Mouse (Mus musculus) embryo, embryonic 11 days (tissue): ENCODE measurements at regions not wholly inside any gene's neighbourhood (a gene's known extent, or its start where the extent isn't known, plus 50 kb on each side); places are given as distances from the start of the nearest gene placed in this dataset.

Experiments
- DNase-seq: peaks from one replicate; pipeline ENCODE4 v3.0.0-alpha.2; 2015

GRCm38 (mm10) chr6:10970587-10971138 lies 936.6 kb downstream of the Ndufa4 start:
- peak; percentile 63 for DNase-seq

- DNase-seq: peak; percentile 62
These were observed 937.3 kb downstream of the Ndufa4 start for GRCm38 (mm10) chr6:10969841-10970536.

DNA sequence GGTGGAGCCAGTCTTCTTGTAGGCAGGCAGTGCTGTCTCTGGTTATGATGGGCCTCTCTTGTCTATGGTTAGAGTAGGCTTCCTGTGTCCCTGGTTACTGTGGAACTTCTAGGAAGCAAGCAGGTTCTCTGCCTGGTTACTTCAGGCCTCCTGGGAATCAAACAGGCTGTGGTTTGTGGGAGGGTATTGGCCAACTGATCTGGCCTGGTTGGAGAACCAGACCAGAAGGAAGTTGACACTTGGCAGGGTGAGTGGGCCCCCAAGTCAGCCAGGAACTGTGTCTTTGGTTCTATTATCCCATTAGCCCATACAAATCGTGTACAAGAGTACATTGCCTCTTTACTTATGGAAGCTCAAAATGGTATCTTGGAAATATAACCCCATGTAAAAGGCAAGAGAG lies 963.8 kb downstream of the Ndufa4 start:
- DNase-seq: no peak

DNA sequence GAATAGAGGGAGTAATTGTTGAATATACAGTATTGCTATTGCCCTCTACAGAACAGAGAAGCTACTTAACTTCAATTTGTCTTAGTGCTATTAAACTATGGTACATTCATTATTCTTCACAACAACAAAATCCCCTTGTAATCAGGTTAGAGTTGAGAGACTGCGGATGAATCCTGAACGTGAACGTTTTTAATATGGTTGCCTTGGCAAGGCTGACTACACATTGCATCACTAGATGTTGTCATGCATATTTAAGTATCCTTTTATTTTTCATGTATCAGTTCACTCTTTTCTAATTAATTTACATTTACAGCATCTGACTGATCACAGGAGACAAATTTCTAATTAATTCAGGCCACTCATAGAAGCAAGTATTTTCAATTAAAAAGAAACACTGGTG lies 965.8 kb downstream of the Ndufa4 start:
- no peak for DNase-seq
